Mouse (Mus musculus): ENCODE measurements around the gene Rapgef4.

GRCm38 (mm10) chr2:72079110-72079509, 98.1 kb downstream of the Rapgef4 start:
- TF ChIP-seq CTCF (IDR thresholded peaks at IDR 0.05; ENCODE audit: borderline replicate concordance, extremely low read depth, insufficient read depth, insufficient read length), result no peak
- no peak for TF ChIP-seq POLR2A (IDR thresholded peaks at IDR 0.05; ENCODE audit: borderline replicate concordance, extremely low read depth, insufficient read depth, insufficient read length, poor library complexity, severe bottlenecking)

Data from brain, embryonic 14.5 days (tissue).